Mouse (Mus musculus): ENCODE results near the gene Mog.
"Not testable (repeated sequence)": the region's sequence is repeated elsewhere in the genome, so short reads cannot be mapped to it uniquely, and the experiment has no call there.

Gene Mog

GRCm38 (mm10) chr17:37044651-37045244 is 21.6 kb upstream of the Mog start:
- no peak for DNase-seq

DNA sequence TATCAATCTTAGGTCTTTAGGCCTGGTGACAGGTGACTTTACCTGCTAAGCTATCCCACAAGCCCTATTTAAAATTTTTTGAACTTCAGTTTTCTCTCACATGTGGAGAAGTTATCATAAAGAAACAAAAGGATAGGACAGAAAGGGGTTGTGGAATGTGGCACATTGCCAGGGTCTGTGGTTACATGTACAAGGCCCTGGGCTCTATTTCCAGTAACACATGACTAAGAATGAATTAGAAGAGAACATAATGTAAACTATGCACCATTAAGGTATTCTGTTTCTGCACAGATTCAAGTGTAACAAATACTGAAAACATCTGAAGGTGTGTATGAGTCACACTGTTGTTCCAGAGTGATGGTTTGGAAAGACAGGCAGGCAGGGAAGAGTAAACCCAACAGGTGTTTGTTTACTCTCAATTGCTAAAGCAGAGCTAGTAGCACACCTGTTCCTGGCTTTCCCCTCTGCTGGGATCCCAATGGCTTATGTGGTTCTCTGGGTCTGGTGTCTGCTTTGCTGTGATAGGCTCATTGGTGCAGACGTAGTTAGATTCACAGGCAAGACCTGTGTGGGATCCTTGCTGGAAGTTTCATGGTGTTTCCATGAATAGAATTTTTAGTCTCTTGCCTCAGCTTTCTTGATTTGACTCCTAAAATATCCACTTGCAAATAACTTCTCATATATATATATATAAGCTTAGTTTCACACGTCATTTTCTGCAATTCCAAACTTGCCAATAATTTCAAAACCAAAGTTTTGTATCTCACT is 16.1 kb upstream of the Mog start:
- no peak for DNase-seq

DNA sequence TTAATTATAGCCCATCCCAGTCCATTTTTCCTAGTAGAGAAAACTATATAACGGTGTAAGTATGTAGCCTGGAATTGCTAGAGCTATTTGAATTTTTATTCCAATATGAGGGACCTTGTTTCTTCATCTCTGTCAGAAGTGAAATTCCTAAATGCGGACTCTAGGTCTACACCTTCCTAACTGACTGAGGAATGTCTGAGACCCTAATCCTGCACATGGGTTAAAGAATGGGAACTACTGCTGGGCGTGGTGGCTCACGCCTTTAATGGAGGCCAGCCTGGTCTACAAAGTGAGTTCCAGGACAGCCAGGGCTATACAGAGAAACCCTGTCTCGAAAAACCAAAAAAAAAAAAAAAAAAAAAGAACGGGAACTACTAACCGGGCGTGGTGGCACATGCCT is 6.0 kb upstream of the Mog start:
- no peak for DNase-seq

GRCm38 (mm10) chr17:37028683-37029120 is 5.5 kb upstream of the Mog start:
- DNase-seq: peak; percentile 90

GRCm38 (mm10) chr17:37028212-37028611 is 5.0 kb upstream of the Mog start:
- DNase-seq: no peak

GRCm38 (mm10) chr17:37027486-37027885 is 4.3 kb upstream of the Mog start:
- DNase-seq: no peak

DNA sequence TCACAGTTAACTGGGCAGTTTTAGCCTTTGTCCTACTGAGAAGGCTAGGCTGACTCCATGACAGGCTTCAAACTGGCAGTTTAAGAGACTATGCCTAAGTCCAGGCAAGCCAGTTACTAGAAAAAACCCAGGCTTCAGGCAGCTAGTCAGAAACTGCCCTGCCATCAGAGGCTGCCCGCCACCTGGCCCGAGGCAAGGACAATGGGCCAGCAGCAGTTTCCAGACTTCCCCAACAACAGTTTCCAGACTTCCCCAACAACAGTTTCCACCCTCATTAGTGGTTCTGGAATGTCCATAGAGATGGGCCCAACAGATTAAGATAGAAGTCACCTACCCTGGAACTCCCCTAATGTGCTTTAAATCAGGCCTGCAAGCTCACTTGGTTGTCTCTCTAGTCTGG is 3.2 kb upstream of the Mog start:
- no peak for DNase-seq

DNA sequence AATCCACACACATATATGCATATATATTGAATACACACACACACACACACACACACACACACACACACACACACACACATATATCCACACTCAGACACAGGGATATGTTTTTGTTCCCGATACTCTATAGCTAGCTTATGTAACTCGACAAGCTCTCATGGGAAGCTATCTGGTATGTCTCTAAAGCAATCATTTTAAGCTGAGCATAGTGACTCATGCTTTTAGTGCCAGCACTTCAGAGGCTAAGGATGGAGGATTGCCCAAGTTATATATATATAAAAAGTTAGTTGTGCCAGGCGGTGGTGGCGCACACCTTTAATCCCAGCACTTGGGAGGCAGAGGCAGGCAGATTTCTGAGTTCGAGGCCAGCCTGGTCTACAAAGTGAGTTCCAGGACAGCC is 4.0 kb downstream of the Mog start:
- DNase-seq: not testable (repeated sequence)

GRCm38 (mm10) chr17:37018328-37018727 is 4.9 kb downstream of the Mog start:
- DNase-seq: no peak

GRCm38 (mm10) chr17:37016333-37016732 is 6.9 kb downstream of the Mog start:
- no peak for DNase-seq

GRCm38 (mm10) chr17:37012141-37012540 is 11.1 kb downstream of the Mog start:
- no peak for DNase-seq

- DNase-seq: no peak
Observed at GRCm38 (mm10) chr17:37011719-37012118, 11.5 kb downstream of the Mog start.

GRCm38 (mm10) chr17:37009460-37010042 is 13.6 kb downstream of the Mog start:
- no peak for DNase-seq

DNA sequence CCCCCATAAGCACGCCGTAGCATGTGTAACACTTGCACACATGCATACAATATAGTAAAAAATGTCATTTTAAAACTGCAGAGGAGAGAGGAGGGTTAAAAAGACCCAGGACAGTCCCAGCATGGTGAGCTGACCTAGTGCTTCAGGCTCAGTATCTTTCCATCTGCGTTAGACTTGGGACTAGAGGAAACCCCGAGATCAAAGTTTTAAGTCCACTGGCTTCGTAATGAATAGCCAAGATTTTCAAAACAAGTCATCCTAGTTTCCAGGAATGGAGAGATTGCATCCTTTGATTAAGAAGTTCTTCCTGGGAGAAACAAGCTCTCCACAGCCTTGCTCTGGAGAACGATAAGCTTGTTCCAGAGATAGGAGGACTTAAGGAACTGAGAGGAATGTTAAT is 15.0 kb downstream of the Mog start:
- DNase-seq: peak; percentile 59

DNA sequence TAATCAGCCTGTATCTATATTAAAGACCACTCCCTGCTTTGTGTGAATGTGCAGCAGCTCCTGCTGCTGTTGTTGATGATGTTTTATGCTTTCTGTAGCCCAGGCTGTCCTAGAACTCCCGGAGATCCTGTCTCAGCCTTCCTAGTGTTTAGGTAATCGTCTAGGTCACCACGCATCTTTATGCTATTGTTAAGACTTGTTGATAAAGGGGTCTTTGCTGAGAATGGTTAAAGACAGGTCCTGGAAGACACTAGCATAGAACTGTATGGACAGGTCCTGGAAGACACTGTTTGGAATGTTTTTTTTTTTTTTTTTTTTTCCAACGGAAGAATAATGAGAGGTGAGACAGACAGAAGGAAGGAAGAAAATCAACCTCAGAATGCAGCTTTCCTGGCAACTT is 19.8 kb downstream of the Mog start:
- DNase-seq: no peak

- peak; percentile 58 for DNase-seq
Observed at GRCm38 (mm10) chr17:37002364-37003330, 20.6 kb downstream of the Mog start.

GRCm38 (mm10) chr17:37000863-37001262 is 22.3 kb downstream of the Mog start, which contains the start of gene Zfp57:
Zfp57 (plus strand) TSS chr17:37001163.
- DNase-seq: no peak

- no peak for DNase-seq
Observed at GRCm38 (mm10) chr17:36998477-36998876, 24.7 kb downstream of the Mog start.

DNA sequence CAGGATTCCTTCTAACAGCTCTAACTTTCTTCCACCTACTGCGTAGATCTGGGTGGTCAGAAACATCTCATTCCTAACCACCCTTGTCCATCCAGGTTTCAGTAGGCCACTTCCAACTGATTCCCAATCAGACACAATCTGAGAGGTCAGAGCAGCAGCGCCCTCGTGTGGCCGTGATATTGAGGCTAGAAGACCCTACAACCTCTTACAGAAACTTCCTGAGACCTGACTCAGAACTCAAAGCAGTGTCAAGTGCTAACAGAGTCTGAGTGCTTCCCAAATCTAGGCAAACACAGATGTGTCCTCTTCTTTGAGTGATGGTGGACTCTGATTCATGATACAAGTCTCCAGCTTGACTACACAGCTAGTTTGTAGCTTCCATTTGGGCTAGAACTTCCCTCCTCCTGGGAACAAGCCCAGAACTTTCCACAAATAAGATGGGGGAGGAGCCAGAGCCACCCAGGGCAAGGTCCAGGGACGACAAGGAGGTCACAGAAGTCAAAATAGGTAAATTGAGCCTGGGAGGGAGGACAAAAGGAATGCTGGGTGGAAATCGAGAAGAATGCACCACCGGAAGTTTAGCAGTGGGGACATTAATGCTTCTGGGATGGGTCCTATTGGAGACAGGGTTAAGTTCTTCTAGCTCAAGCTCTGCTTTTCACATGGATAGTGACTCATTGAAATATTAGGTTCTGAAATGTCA is 26.0 kb downstream of the Mog start:
- peak; percentile 76 for DNase-seq

DNA sequence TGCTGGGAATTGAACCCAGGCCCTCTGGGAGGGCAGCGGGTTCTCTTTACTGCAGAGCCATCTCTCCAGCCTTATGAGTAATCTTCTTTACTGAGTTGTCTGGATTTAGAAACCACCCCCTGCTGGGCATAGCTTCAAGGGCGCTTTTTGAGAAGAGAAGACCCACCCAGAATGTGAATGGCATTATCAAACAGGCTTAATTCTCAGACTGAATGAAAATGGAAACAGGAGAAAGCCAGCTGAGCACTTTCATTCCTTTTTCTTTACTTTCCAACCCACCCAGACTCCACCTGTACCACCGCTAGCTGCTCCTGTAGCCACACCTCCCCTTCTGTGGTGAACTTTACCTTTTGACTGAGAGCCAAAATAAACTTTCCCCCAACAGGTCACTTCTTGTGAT is 27.8 kb downstream of the Mog start:
- DNase-seq: peak; percentile 11

- no peak for DNase-seq
Observed at GRCm38 (mm10) chr17:36994528-36994927, 28.7 kb downstream of the Mog start.

DNA sequence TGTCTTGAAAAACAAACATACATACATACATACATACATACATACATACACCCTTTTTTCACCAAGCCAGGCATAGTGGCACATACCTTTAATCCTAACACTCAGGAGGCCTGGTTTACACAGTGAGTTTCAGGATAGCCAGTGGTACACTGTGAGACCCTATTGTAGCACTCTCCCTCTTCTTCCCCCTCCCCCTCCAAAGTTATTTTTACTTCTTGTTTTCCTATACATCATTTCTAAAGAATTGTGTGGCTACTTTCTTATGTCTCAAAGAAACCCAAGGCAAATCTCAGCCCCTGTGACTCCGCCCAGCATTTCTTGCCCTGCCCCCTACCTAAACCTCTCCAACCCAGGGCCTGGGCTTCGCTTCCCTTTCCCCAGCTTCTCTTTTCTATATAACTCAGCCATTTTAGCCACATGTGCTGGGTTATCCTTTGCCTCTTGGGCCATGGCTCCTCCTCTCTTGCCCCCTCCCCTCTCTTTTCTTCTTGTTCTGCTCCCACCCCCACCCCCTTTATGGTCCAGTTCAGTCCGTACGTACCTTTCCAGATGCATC is 29.4 kb downstream of the Mog start:
- no peak for DNase-seq

Measured in kidney, adult 9 months (tissue).